Mouse (Mus musculus) liver, embryonic 14.5 days (tissue): Measurements from ENCODE around the gene Pde1a.

Experiments used
- CTCF ChIP-seq: IDR thresholded peaks from 2 replicates; pipeline ENCODE4 v1.5.1; 2016; ENCODE audit warnings: antibody characterized with exemption, low read depth, control low read depth
- EP300 ChIP-seq: IDR thresholded peaks from 2 replicates; pipeline ENCODE4 v1.6.1; 2016; ENCODE audit warnings: antibody characterized with exemption, low read depth

DNA sequence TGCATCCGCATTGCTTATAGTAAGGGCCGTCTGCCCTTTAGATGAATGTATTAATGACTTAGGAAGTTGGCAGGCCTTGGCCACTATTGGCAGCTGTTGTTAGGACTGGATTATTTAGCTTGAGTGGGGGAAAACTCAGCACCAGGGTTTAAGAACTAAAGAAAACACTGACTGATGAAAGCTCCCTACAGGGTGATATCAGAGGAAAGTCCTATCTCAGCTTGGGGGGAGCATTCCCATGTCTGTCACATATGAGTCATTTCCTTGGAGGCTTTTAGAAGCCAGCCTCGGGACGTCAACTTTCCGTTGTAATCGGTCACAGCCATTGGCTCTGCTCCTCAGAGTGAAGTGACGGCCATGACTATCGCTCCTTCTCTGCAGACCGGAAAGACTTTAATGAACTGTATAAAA lies 146.0 kb downstream of the Pde1a start:
- TF ChIP-seq CTCF (no peak), EP300 (no peak)
